Mouse (Mus musculus) forebrain, embryonic 13.5 days (tissue): ENCODE data around the gene Lmntd1. TPM values are rescaled to one million over a fixed set of nuclear protein-coding genes. Genes with fewer than 3 reads are reported as not detected.

Source experiments
- ATAC-seq: fragments of 200-750 bp; cut with Nextera tagmentation; 2 replicates; pipeline ENCODE4 v1.8.0; 2017
- H3K27ac ChIP-seq: fragments of 300-500 bp; sonication (generic); 2 replicates; pipeline ENCODE4 v1.5.1; 2015; ENCODE audit warnings: inconsistent platforms, mild to moderate bottlenecking, moderate library complexity
- H3K27me3 ChIP-seq: fragments of 300-500 bp; sonication (generic); 2 replicates; pipeline ENCODE4 v1.6.1; 2015; ENCODE audit warnings: mild to moderate bottlenecking, inconsistent platforms
- H3K36me3 ChIP-seq: fragments of 300-500 bp; sonication (generic); 2 replicates; pipeline ENCODE4 v1.6.1; 2015; ENCODE audit warnings: mild to moderate bottlenecking, inconsistent platforms; ENCODE audit not compliant: poor library complexity, severe bottlenecking
- H3K4me1 ChIP-seq: fragments of 300-500 bp; sonication (generic); 2 replicates; pipeline ENCODE4 v1.6.1; 2015; ENCODE audit warnings: inconsistent platforms
- H3K4me2 ChIP-seq: fragments of 300-500 bp; sonication (generic); 2 replicates; pipeline ENCODE4 v1.6.1; 2015; ENCODE audit warnings: inconsistent platforms, mild to moderate bottlenecking, moderate library complexity
- H3K4me3 ChIP-seq: fragments of 300-500 bp; sonication (generic); 2 replicates; pipeline ENCODE4 v1.5.1; 2015; ENCODE audit warnings: mild to moderate bottlenecking, inconsistent platforms
- H3K9ac ChIP-seq: fragments of 300-500 bp; sonication (generic); 2 replicates; pipeline ENCODE4 v1.6.1; 2015; ENCODE audit warnings: mild to moderate bottlenecking, inconsistent platforms
- H3K9me3 ChIP-seq: fragments of 300-500 bp; sonication (generic); replicated peaks from 2 replicates; pipeline ENCODE4 v1.6.1; 2016; ENCODE audit warnings: inconsistent platforms
- WGBS: fragments of 180-500 bp; shearing (Covaris S2); methylation state at CpG from one replicate; pipeline ENCODE4 v1.1.7; 2015; 5-methylcytosine and 5-hydroxymethylcytosine counted together
- polyA plus RNA-seq: library from polyadenylated mRNA; unstranded; fragments of >200 nt; fragmentation: Nextera tagmentation; extraction: Ambion mirVana; gene quantifications from 2 replicates; pipeline ENCODE4 v1.2.1, GENCODE M21; 2015

Gene Lmntd1
- polyA plus RNA-seq, 1 experiment from 2014 or later = 0.45 TPM

- H3K4me1 ChIP-seq = no peaks in the 10 kb centered on the region
- H3K9ac ChIP-seq = no peak overlapping the region
- no peak for ATAC-seq
- no peak overlapping the region for H3K4me2 ChIP-seq
- no peaks in the 10 kb centered on the region for H3K27me3 ChIP-seq
- WGBS = 89% methylated on average over 12 of the region's 12 CpGs
- H3K36me3 ChIP-seq = no peaks in the 10 kb centered on the region
- H3K4me3 ChIP-seq = no peak overlapping the region
- no peak overlapping the region for H3K27ac ChIP-seq
- H3K9me3 ChIP-seq = peaks cover 4% of the 10 kb centered on the region; the same call in 1 of the 2 replicates
Observed at GRCm38 (mm10) chr6:145508828-145509227, 105.3 kb downstream of the Lmntd1 start.

DNA sequence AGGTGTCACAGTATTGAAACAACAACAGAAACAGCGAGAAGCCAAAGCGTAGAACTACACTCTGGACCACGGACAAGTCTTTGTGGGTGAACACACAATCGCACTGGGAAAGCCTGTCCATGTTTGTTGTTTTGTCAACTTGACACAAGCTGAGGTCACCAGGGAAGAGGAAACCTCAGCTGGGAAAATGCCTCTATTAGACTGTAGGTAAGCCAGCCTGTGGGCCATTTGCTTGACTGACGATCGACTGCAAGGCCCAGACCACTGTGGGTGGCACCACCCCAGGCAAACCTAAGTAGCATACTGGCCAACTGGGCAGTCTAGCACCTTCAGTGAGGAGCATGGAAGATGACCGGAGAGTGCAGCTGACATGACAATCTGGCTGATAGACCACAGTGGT is 112.4 kb downstream of the Lmntd1 start:
- Histone ChIP-seq H3K27ac (no peak overlapping the region), H3K36me3 (no peaks in the 10 kb centered on the region), H3K4me1 (peaks cover 7% of the 10 kb centered on the region), H3K4me3 (no peak overlapping the region), H3K4me2 (no peak overlapping the region), H3K9me3 (peaks cover 11% of the 10 kb centered on the region; the same call in 1 of the 2 replicates), H3K27me3 (no peaks in the 10 kb centered on the region), H3K9ac (no peak overlapping the region)
- ATAC-seq = no peak
- 91% methylated on average over 7 of the region's 7 CpGs for WGBS

DNA sequence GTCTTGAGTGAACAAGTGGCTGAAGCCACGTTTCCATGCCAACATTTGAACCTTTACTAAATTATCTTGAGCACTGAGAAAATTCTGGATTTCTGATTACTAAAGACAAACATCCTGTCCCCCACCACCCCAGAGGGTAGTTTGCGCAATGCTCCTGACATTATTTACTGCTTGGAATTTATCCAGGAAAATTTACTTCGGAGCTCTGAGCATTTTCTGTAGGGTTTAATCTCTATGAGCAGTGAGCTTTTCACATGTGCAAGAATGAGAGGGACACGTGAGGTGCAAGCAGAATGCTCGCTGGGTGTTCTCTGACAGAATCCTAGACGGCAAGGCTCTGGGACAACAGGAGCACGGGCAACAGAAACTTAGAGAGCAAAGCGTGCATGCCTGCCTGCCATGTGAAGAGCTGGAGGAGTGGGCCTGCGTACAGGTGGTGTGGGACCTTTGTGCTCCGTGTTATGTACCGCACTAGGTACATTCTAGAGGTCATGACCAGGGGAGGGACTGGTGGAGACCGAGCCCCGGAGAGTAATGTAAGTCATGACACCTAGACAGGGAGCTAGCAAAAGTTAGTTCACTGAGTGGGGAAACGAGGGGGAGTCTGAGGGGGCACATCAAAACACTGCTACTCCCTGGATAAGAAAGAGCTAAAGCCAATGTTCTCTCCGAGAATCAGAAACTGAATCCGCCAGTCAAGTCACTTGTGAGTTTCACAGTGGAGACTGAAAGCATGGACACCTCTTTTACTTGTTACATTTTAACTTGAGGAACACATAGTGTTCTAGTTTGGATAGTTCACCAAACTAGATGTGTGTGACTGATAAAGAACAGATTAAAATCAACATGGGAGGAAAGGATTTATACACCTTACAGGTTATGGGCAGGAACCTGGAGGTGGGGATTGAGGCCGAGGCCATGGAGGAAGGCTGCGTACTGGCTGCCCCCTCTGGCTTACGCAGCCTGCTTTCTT is 114.3 kb downstream of the Lmntd1 start:
- peaks cover 7% of the 10 kb centered on the region for H3K4me1 ChIP-seq
- H3K9me3 ChIP-seq = peaks cover 11% of the 10 kb centered on the region; the same call in 1 of the 2 replicates
- H3K27me3 ChIP-seq = no peaks in the 10 kb centered on the region
- WGBS = 85% methylated on average over 19 of the region's 19 CpGs
- H3K27ac ChIP-seq = no peak overlapping the region
- no peak overlapping the region for H3K4me3 ChIP-seq
- H3K36me3 ChIP-seq = no peaks in the 10 kb centered on the region
- H3K9ac ChIP-seq = no peak overlapping the region
- ATAC-seq = no peak
- no peak overlapping the region for H3K4me2 ChIP-seq

GRCm38 (mm10) chr6:145495731-145496130 is 118.4 kb downstream of the Lmntd1 start:
- Histone ChIP-seq H3K4me2 (no peak overlapping the region), H3K9me3 (no peaks in the 10 kb centered on the region), H3K27ac (no peak overlapping the region), H3K27me3 (no peaks in the 10 kb centered on the region), H3K4me3 (no peak overlapping the region), H3K9ac (no peak overlapping the region), H3K4me1 (no peaks in the 10 kb centered on the region), H3K36me3 (no peaks in the 10 kb centered on the region)
- WGBS = 93% methylated on average over 7 of the region's 7 CpGs
- ATAC-seq = no peak

GRCm38 (mm10) chr6:145488251-145488650 is 125.9 kb downstream of the Lmntd1 start:
- Histone ChIP-seq H3K4me1 (peaks cover 21% of the 10 kb centered on the region), H3K27ac (no peak overlapping the region), H3K4me2 (no peak overlapping the region), H3K9me3 (no peaks in the 10 kb centered on the region), H3K9ac (no peak overlapping the region), H3K36me3 (no peaks in the 10 kb centered on the region), H3K27me3 (no peaks in the 10 kb centered on the region), H3K4me3 (no peak overlapping the region)
- peak; percentile 63; the same call in 1 of the 2 replicates for ATAC-seq
- WGBS = 69% methylated on average over 2 of the region's 2 CpGs

DNA sequence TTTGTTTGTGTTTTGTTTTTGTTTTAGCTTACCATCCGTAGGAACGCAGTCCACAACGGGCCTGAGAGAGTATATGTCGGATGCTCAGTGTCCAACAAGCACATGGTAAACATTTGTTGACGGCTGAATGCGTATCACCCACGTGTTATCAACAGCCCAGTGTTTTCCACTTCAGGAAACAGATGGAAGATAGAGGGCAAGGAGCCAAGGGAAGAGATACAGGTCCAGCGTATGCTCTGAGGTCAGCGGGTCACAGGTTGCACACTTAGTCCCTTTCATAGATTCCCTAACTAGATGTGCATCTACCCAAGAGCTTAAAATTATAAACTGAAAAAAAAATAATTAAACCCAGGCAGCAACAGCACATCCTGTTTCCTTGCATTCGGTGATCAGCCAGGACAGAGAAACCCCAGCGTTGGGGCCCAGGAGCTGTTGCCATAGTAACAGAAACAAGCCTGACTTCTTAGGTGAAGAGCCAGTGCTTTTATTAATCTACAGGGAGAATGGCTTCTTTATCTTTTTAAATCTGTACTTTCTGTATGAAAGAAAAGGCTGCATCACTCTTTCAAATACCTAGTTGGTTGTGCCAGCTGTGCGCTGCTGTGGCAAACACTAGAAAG is 128.0 kb downstream of the Lmntd1 start:
- H3K36me3 ChIP-seq = no peaks in the 10 kb centered on the region
- no peak; the same call in 1 of the 2 replicates for ATAC-seq
- H3K9ac ChIP-seq = no peak overlapping the region
- H3K9me3 ChIP-seq = no peaks in the 10 kb centered on the region
- H3K4me2 ChIP-seq = no peak overlapping the region
- H3K4me1 ChIP-seq = peaks cover 38% of the 10 kb centered on the region
- H3K27ac ChIP-seq = peak overlapping the region; percentile 19
- H3K27me3 ChIP-seq = no peaks in the 10 kb centered on the region
- H3K4me3 ChIP-seq = no peak overlapping the region
- WGBS = 48% methylated on average over 12 of the region's 12 CpGs

- Histone ChIP-seq H3K9ac (no peak overlapping the region), H3K27me3 (no peaks in the 10 kb centered on the region), H3K9me3 (no peaks in the 10 kb centered on the region), H3K36me3 (no peaks in the 10 kb centered on the region), H3K4me1 (peaks cover 38% of the 10 kb centered on the region), H3K4me3 (no peak overlapping the region), H3K4me2 (no peak overlapping the region), H3K27ac (peak overlapping the region; percentile 59)
- ATAC-seq = peak; percentile 42; the same call in 1 of the 2 replicates
- 43% methylated on average over 5 of the region's 5 CpGs for WGBS
Observed at GRCm38 (mm10) chr6:145483318-145483674, 130.8 kb downstream of the Lmntd1 start.

DNA sequence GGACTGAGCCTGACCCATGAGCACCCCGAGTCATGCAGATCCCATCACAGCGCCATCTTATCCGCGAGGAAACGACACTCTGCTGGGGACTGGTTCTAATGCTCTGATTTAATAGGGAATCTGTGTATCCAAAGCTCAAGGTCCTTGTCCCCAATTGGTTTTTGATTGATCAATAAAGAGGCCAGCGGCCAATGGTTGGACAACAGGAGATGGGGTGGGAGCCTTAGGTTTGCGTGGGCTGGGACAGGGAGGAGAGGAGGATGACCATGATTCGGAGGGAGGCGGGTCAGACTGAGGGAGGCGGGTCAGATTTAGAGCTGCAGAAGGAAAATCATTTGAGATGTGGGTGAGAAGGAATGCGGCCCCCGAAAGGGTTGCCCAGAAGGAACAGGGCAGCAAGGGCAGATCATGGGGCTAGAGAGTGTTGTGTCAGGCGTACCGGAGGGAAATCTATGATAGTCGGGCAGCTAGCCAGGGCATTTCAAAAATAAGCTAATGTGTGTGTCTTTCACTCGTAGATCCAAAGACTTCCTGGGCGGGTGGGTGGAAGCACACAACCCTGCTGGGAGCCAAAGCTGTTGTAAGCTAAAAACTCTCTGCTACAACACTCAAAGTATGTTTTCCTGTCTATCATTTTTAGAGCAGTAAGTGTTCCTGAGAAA is 131.3 kb downstream of the Lmntd1 start:
- ATAC-seq = peak; percentile 9; the same call in 1 of the 2 replicates
- Histone ChIP-seq H3K27me3 (no peaks in the 10 kb centered on the region), H3K9me3 (no peaks in the 10 kb centered on the region), H3K27ac (peak overlapping the region; percentile 59), H3K4me1 (peaks cover 38% of the 10 kb centered on the region), H3K4me3 (no peak overlapping the region), H3K4me2 (no peak overlapping the region), H3K36me3 (no peaks in the 10 kb centered on the region), H3K9ac (no peak overlapping the region)
- 79% methylated on average over 17 of the region's 17 CpGs for WGBS

DNA sequence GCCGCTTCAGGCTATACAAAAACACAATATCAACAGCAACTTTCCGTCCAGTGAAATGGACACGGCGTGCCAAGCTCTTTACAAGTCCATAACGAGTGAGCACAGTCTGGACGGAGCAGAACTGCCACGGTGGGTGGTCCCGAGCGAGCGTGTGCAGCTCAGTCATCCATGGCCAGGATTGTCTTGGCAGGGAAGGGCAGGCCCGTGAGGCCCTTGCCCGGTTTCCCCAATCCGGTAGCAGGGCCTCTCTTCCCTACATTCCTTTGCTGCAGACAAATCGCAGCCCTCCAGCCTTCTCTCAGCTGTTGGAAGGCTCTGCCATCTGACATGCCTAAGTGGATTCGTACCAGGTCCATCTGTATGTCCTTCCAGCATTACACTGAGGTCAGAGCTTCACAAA is 132.2 kb downstream of the Lmntd1 start:
- H3K4me1 ChIP-seq = peaks cover 38% of the 10 kb centered on the region
- H3K4me3 ChIP-seq = no peak overlapping the region
- whole genome bisulfite sequencing = 18% methylated on average over 15 of the region's 15 CpGs
- H3K4me2 ChIP-seq = peak overlapping the region; percentile 20
- H3K9ac ChIP-seq = no peak overlapping the region
- peak; percentile 80 for ATAC-seq
- no peaks in the 10 kb centered on the region for H3K27me3 ChIP-seq
- no peak overlapping the region for H3K27ac ChIP-seq
- H3K36me3 ChIP-seq = no peaks in the 10 kb centered on the region
- no peaks in the 10 kb centered on the region for H3K9me3 ChIP-seq

DNA sequence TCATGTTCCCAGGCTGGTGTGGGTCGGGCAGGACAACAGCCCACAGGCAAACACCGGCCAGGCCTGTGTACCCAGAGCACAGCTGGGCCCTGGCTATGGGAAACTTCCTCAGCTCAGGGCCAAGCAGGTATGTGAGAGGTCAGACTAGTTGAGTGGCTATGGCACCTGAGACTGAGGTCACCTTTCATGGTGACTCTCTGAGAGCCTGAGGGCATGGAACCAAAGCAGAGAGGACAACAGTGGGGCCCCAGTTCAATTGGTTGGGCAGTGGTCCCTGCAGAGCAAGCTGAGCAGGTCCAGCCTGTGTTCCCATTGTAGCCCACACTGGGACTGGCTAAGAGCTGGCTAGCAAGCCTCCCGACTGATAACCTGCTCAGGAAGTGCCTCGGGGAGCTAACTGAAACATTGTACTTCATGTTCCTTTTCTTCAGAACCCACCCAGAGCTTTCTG is 135.3 kb downstream of the Lmntd1 start:
- Histone ChIP-seq H3K4me1 (peaks cover 20% of the 10 kb centered on the region), H3K27me3 (no peaks in the 10 kb centered on the region), H3K4me2 (no peak overlapping the region), H3K9ac (no peak overlapping the region), H3K4me3 (no peak overlapping the region), H3K9me3 (no peaks in the 10 kb centered on the region), H3K36me3 (no peaks in the 10 kb centered on the region), H3K27ac (no peak overlapping the region)
- WGBS = 81% methylated on average over 4 of the region's 4 CpGs
- no peak for ATAC-seq

- H3K9ac ChIP-seq = no peak overlapping the region
- no peaks in the 10 kb centered on the region for H3K36me3 ChIP-seq
- no peak overlapping the region for H3K4me3 ChIP-seq
- no peak overlapping the region for H3K4me2 ChIP-seq
- H3K27ac ChIP-seq = no peak overlapping the region
- H3K27me3 ChIP-seq = no peaks in the 10 kb centered on the region
- no peak for ATAC-seq
- WGBS = 73% methylated on average over 10 of the region's 10 CpGs
- H3K4me1 ChIP-seq = peaks cover 15% of the 10 kb centered on the region
- no peaks in the 10 kb centered on the region for H3K9me3 ChIP-seq
Observed at GRCm38 (mm10) chr6:145477367-145477905, 136.7 kb downstream of the Lmntd1 start.
